Mouse (Mus musculus) adrenal gland, adult 18-20 months (tissue): ENCODE measurements around the gene Speer4b. TPM values are rescaled to one million over a fixed set of nuclear protein-coding genes. Genes with fewer than 3 reads are reported as not detected.
"Not testable (repeated sequence)": the region's sequence is repeated elsewhere in the genome, so short reads cannot be mapped to it uniquely, and the experiment has no call there.

Experiments
- DNase-seq, 2 experiments: peaks; one replicate each; pipeline ENCODE4 v3.0.0; 2021 to 2022; ENCODE audit warnings: low spot score in 2 of 2
- long read RNA-seq, 2 experiments: library from polyadenylated mRNA; stranded (forward); transcript quantifications; one replicate each; pipeline ENCODE4 v2.0.0; 2021
- total RNA-seq, 2 experiments: library from RNA; stranded (reverse); gene quantifications; 1 replicate in 1 of 2; 2 replicates in 1 of 2; pipeline ENCODE4 v1.2.3; 2021

Speer4b gene
- not detected for total RNA-seq
- long read RNA-seq, experiment 1: 0 reads
- long read RNA-seq, experiment 2: 0 reads

DNA sequence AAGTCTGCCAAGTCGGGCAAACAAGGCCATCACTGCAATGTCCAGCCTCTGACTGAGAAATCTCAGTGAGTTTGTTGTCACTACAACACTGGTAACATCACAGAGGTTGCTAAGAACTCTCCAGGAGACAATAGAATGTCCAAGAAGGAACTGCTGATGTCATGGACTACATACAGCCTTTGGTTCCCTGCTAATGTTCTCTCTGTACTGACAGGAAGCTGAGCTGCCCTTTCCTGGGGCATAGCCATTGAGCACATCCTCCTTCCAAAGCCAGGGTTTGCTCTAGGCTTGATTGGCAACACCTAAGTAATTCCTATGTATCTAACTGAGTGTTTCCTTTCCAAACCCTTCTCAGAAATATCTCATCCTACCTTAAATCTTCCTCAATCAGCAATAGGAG, at the start of gene Speer4b:
TSS of gene Speer4b (minus strand) at position 101 of the 400 bp plus-strand sequence.
- DNase-seq: not testable (repeated sequence)

DNA sequence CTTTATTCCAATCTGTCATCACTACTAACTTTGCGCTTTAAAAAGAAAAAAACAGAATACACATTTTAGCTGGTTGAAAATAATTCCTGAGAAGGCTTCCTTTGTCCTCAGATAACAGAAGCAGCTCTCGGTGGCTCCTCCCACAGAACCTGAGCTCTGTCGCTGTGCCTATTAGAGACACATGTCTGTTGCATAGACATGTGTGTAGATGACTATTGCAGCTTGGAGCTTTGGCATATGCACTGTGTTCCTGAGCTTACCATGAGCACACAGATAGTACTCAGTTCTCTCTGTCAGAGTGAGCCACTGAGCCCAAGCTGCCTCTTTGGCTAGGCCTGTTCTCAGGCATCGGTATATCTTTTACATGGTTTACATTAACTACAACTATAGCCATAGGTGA, 48.1 kb upstream of the Speer4b start:
- no peak for DNase-seq

DNA sequence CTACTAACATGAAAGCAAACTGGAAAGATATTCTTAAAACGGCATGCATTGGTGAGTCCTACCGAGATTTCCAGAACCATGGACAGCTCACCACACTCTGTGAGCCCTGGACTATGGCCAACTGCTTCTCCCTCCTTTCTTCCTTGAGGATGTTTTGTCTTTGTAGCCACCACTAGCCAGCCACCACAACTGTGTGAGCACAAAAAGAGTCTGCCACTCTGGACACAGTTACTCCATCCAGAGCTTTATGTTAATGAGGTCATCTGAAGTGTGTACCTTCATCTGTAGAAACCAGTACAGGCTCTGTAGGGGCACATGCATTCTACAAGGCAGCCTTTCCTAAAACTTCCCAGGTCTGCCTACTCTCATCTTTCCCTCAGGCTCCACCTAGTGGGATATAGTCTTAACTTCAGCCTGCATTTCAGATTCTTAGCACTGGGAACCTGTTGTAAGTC, 43.6 kb upstream of the Speer4b start:
- DNase-seq: peak; percentile 23 to 42

DNA sequence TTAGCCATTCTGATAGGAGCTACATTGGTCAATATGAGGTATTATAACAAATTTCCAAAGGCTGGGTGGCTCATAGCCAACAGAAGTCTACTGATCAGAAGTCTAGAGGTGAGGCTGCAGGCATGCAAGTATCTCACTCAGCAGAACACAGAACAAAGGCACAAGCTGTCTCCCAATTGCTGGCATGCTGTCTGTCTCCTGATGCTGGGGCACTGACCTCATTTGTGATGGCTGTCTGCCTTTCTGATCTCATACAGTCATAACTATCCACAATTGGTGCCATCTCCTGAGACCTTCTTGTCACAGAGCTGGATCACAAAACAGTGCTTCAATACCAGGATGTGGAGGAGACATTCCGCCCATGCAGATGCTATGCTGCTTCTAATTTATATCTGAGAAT, 25.7 kb upstream of the Speer4b start:
- DNase-seq: no peak

DNA sequence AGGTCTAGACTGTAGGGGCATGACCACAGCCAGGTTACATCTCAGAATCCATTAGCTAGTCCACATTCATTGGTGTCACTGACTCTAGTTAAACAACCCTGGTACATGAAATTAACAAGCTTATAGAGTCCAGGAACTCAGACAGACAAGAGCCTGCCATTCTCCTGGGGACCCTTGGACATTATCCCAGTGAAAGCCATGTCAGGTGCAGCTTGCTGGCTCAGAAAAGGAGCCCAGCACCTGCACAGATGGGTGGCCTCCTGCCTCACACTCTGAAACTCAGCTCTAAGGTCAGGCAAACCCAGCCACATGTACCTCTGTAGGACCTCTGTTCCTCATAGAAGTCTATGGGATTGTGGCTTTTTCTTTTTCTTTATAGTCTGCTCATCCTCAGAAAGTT, 17.5 kb upstream of the Speer4b start:
- DNase-seq: no peak

DNA sequence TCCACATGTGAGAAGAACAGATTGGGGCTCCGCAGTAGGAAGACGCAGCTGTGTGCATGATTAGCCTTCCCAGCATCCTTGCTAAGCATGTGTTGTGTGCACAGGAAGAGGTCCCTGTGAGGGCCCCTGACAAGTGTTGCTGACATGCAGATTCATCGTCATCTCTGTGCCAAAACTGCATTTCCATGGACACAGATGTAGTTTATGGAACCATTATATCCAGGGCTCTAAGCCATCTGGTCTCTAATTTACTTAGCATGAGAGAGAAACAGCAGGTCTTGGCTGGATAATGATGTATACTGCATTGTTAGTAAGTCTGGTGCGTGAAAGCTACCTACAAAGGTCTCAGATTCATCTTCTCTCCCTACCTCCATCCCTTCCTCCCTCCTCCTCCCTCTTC, 10.3 kb downstream of the Speer4b start:
- no peak for DNase-seq

DNA sequence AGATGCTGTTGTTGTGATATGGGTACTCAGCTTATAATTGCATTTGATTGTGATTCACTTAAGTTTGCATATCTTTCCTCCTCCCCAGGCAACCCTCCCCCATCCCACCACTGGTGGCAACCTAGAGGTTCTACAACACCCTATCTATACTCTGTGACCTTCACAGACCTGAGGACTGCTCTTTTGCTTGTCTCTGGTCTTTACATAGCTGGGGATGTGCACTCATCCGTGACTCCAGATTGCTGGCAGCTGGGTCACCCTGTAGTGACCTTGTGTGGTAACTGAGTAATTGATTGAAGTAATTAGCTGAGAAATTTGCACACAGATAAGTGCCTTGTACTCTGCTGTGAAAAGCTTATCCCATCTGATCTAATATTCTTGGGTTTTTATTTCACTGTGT, 15.1 kb downstream of the Speer4b start:
- DNase-seq: no peak

DNA sequence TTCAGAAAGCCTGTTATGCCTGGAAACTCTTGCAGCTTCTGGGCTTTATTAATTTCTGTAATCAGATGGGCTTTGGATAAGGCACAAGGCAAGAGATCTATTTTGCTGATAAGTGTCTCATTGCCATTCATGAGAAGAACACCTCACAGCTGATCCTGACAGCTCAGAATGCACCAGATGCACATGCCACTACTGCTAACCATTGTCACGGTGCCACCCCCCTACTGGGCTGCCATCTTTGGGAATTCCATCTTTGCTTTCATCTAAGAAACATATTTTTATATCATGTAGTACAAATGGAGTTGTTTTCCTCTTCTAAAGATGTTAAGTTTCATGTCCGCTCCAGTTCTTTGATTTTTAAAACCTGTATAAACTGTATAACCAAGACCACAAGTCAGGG, 19.5 kb downstream of the Speer4b start:
- DNase-seq: no peak

DNA sequence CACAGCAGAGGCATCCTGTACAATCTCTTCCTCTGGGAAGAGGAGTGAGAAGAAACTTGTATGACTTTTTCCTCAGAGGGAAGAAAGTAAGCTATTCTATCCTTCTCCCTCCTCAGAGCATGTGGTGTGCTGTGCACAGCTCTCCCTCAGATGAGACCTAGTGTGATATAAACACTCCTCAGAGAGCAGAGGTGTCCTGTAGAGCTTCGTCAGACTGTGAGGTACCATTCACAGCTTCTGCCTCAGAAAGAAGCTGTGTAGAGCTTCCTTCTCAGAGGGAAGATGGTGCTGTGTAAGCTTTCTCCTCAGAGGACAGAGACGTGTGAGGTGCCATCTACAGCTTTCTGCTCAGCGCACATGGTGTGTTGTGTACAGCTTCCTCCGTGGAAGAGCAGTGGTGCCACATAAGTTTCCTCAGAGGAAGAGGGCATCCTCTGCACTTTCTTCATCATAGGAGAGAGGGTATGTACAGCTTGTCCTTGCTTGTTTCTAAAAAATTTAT, 26.2 kb downstream of the Speer4b start:
- DNase-seq: no peak

DNA sequence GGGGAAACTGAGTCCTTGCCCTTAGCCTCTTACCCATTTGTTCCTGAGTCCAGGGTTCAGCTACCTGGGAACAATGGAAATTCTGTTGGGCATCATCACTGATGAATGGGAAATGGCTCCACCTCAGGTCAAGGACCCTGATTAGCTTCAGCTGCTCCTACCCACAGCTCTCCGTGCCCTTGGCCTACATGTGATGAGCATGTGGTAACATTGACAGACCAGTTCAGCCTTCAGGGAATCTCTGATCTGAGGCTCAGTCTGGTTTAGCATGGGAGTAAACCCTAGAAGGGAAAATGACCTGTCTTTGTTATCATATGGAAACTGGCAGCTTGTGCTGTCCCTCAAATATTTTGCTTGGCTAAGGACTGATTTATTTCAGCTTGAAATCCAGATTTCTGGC, 43.6 kb downstream of the Speer4b start:
- DNase-seq: peak in 1 of 2 experiments; percentile 6

DNA sequence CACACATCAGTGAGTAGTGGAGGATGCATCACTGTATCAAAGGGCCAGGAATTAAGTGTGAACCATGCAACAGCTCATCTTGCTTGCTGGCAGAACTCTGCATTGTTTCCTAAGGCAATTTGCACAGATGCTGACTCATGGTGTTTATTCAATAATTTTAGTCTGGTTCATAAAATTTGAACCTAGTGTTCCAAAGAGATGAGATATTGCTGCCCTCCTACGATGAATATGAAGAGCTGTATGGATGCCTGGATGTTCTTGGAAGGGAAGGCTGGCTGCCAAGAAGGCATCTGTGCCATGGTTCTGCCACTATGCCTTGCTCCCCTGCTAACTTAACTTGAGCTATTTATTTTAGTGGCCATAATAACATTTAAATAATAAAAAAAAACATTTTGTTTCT, 44.3 kb downstream of the Speer4b start:
- DNase-seq: no peak

DNA sequence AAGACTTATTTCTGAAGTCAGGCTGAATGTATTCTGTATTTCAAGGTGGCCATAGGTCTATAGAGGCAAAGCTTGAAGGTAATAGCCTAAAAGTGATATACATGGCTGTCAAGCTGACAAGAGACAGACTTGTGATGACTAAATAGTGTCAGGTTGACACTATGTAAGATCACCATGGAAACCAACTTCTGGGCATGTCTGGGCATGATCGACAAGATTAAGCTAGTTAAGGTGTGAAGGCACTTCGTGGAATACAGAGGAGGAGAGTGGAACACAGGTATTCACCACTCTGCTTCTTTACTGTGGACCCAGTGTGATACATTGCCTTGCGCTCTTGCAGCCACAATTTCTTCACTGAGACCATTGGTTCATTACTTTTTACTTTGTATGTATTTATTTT, 46.9 kb downstream of the Speer4b start:
- no peak for DNase-seq

DNA sequence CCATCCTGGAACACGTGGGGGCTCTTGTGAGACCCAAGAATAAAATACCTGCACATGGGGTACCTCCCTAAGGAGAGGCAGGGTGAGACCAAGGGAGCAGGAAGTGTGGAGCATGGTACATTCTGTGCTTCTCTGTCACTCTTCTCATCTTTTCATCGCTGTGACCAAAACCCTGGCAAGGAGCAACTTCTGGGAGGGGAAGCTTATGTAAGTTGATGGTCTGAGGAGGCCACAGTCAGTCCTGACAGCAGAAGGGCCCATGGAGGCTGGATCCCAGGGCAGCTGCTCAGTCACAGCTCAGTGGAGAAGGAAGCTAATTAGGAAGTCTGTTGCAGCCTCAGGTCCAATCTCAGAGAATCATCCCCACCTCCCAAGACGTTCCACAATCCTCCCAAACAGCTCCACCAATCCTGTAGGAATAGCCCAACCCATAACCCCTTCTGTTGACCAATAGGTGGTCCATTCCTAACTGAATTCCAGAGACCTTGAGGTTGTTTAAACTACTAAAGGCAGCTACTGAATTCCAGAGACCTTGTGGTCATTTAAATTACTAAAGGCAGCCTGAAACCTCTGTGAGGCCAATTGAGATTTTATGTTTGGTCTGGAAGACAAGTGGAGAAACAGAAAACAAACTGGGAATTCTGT, 47.9 kb downstream of the Speer4b start:
- DNase-seq: no peak
